Mouse (Mus musculus) G1E (cell line): ENCODE results near the gene Dnajc6. TPM values are rescaled to one million over a fixed set of nuclear protein-coding genes. Genes with fewer than 3 reads are reported as not detected.

Source experiments
- ATAC-seq: 2 replicates; pipeline ENCODE4 v1.8.0; 2016; ENCODE audit warnings: mild to moderate bottlenecking; ENCODE audit not compliant: insufficient number of reproducible peaks, poor library complexity, low FRiP score, severe bottlenecking; ENCODE audit errors: extremely low read depth
- DNase-seq: peaks from one replicate; pipeline ENCODE4 v3.0.0; 2012; ENCODE audit warnings: low spot score
- H3K27me3 ChIP-seq: 2 replicates; pipeline ENCODE4 v1.6.1; 2012; ENCODE audit warnings: mild to moderate bottlenecking, low read length, inconsistent platforms; ENCODE audit not compliant: insufficient read depth
- H3K36me3 ChIP-seq: replicated peaks from 2 replicates; pipeline ENCODE3; 2012; ENCODE audit warnings: mild to moderate bottlenecking, inconsistent platforms
- H3K4me1 ChIP-seq: 2 replicates; pipeline ENCODE4 v1.6.1; 2012; ENCODE audit warnings: low read depth, low read length, inconsistent platforms, mixed read lengths; ENCODE audit not compliant: insufficient read depth
- H3K4me3 ChIP-seq: 2 replicates; pipeline ENCODE4 v1.5.1; 2012; ENCODE audit warnings: low read depth, mild to moderate bottlenecking, inconsistent platforms, low read length, moderate library complexity, mixed read lengths
- H3K9me3 ChIP-seq: replicated peaks from 2 replicates; pipeline ENCODE4 v1.6.1; 2012; ENCODE audit warnings: inconsistent platforms
- CTCF ChIP-seq: IDR thresholded peaks from 2 replicates; pipeline ENCODE4 v1.5.1; 2012; ENCODE audit warnings: low read depth, low read length, inconsistent platforms, mixed read lengths
- GATA1 ChIP-seq: IDR thresholded peaks from 2 replicates; pipeline ENCODE4 v1.6.1; 2012; ENCODE audit warnings: borderline replicate concordance, low read length, inconsistent platforms, mixed read lengths
- GATA2 ChIP-seq: IDR thresholded peaks from 2 replicates; pipeline ENCODE4 v1.6.1; 2012; ENCODE audit warnings: low read depth, low read length, inconsistent platforms, borderline replicate concordance
- POLR2AphosphoS5 ChIP-seq: IDR thresholded peaks from 2 replicates; pipeline ENCODE4 v1.6.1; 2012; ENCODE audit warnings: low read depth, low read length, inconsistent platforms; ENCODE audit not compliant: insufficient replicate concordance
- TAL1 ChIP-seq: conservative IDR thresholded peaks from 2 replicates; pipeline ENCODE4 v1.6.1; 2012; ENCODE audit warnings: low read depth, low read length, inconsistent platforms, mixed read lengths
- polyA plus RNA-seq: library from polyadenylated mRNA; stranded (reverse); fragments of >175 nt; gene quantifications from 2 replicates; pipeline ENCODE4 v1.2.3, GENCODE M21; 2012
- total RNA-seq, 2 experiments: library from RNA; stranded (forward) in 1 of 2; stranded (reverse) in 1 of 2; fragments of 200-1000 nt in 1 of 2; fragments of >200 nt in 1 of 2; fragmentation: Nextera tagmentation in 1 of 2; gene quantifications; 2 replicates each; pipeline ENCODE4 v1.2.3; 2014 to 2017

The Dnajc6 gene
- total and polyA plus RNA-seq, 3 experiments: 0.05 TPM; not detected in 2

DNA sequence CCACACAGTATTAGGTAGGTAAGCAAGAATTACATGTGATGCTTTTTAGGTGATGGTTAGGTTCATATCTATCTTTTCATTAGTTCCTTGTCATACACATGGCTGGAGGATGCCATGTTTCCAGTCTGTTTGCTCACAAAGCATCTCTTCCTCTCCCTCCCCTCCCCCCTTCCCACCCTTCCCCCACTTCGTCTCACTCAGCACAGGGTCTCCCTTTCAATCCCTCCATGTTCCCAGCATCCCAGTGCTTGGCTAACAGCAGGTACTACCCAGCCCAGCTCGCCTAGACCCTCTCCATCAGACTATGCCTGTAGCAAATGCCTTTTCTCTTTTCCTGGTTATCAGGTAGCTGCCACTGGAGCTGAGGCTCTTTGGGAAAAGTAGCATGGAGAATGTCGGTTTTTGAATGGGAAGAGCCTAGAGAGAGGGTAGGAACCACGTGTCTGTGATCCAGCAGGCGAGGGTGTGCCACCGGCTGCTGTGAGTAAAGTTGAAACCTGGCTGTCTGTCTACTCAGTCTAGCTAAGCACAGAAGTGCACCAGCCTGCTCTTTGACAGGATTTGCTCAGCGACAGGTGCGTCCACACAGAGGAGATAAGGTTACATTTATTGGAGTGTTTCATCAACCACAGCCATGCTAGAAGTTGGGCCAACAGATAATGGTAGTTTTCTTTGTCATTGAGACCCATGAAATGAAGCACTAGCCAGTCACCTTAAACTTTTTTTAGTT is 89.2 kb downstream of the Dnajc6 start:
- H3K4me3 ChIP-seq: no peak overlapping the region
- H3K36me3 ChIP-seq: no peaks in the 10 kb centered on the region
- DNase-seq (no peak), ATAC-seq (no peak)
- peaks cover 11% of the 10 kb centered on the region; the same call in 1 of the 2 replicates for H3K27me3 ChIP-seq
- peaks cover 4% of the 10 kb centered on the region for H3K4me1 ChIP-seq
- no peaks in the 10 kb centered on the region for H3K9me3 ChIP-seq
- TF ChIP-seq GATA1 (no peak), POLR2AphosphoS5 (no peak), GATA2 (no peak), TAL1 (no peak), CTCF (no peak)

DNA sequence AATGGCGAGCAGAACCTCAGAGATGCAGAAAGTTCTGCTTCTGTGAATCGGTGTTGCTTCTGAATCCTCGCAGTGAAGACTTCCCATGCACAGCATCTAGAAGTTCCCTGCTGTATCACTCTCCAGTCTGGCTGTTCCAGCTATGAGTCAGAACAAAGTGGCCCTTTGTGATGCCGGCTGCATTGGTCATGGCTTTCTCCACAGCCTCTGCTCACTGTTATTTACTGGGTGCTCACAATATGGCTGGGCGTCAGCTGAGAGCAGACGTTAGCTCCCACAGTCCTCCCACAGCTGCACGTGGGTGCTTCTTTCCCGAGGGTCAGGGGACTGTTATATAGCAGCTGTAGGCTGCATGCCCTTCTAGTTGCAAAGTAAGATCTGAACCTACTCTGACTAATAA is 92.5 kb downstream of the Dnajc6 start:
- TF ChIP-seq GATA2: no peak
- no peak for TF ChIP-seq CTCF
- no peak for TF ChIP-seq POLR2AphosphoS5
- TF ChIP-seq GATA1: no peak
- TF ChIP-seq TAL1: no peak
- Histone ChIP-seq H3K27me3 (peaks cover 8% of the 10 kb centered on the region; the same call in 1 of the 2 replicates), H3K4me1 (peaks cover 4% of the 10 kb centered on the region), H3K9me3 (no peaks in the 10 kb centered on the region), H3K4me3 (no peak overlapping the region), H3K36me3 (no peaks in the 10 kb centered on the region)
- ATAC-seq: no peak
- DNase-seq: no peak

DNA sequence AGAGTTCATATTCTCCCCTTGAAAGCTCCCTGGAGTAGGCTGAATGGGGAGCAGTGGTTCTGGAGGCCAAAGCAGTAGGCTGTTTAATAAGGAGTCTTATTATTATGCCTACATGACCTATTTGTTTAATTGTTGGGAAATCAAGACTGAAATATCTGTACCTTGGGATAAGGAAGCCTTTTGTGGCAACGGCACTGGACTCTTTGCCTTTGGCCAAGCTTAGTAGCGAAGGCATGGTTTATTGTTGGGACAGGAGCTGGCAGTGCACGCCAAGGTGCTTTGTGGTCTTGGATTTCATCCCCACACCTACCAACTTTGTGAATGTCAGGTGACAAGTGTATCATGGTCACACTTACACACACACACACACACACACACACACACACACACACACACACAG is 93.3 kb downstream of the Dnajc6 start:
- DNase-seq (no peak), ATAC-seq (no peak)
- Histone ChIP-seq H3K9me3 (no peaks in the 10 kb centered on the region), H3K27me3 (peaks cover 8% of the 10 kb centered on the region; the same call in 1 of the 2 replicates), H3K36me3 (no peaks in the 10 kb centered on the region), H3K4me3 (no peak overlapping the region), H3K4me1 (peaks cover 4% of the 10 kb centered on the region)
- TF ChIP-seq TAL1 (no peak), GATA1 (no peak), CTCF (no peak), POLR2AphosphoS5 (no peak), GATA2 (no peak)

DNA sequence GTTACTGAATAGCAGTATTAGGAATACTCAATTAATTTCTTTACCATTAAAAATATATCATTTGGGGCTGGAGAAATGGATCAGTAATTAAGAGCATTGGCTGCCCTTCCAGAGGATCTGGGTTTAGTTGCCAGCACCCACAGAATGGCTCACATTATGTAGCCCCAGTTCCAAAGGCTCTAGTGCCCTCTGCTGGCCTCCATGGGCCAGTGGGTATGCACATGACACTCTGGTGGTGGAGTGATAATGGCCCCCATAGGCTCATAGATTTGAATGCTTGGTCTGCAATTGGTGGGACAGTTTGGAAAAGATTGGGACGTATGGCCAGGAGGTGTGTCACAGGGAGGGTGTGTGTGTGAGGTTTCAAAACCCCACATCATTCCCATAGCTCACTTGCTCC is 95.0 kb downstream of the Dnajc6 start:
- TF ChIP-seq POLR2AphosphoS5: no peak
- no peak for TF ChIP-seq CTCF
- no peak for TF ChIP-seq GATA1
- no peak for TF ChIP-seq TAL1
- Histone ChIP-seq H3K9me3 (no peaks in the 10 kb centered on the region), H3K27me3 (peaks cover 3% of the 10 kb centered on the region; the same call in 1 of the 2 replicates), H3K4me1 (no peaks in the 10 kb centered on the region), H3K4me3 (no peak overlapping the region), H3K36me3 (no peaks in the 10 kb centered on the region)
- DNase-seq (no peak), ATAC-seq (no peak)

DNA sequence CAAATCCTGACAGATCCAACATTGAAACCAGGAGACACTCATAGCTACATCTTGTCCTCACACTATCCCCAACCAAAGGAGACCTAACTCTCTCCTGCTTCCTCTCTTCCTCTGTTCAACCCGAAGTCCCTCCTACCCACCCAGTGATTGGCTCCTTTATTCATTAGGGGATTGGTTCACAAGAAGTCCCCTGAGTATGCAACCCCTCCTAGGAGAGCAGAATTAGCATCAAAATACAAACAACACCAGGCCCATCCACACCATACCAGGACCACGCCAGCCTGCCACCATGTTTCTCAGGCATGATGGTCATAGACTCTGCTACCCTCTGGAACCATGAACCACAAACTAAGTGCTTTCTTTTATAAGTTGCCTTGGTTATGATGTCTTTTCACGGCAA is 96.0 kb downstream of the Dnajc6 start:
- H3K4me1 ChIP-seq: no peaks in the 10 kb centered on the region
- TF ChIP-seq CTCF (no peak), POLR2AphosphoS5 (no peak), GATA1 (no peak), TAL1 (no peak), GATA2 (no peak)
- DNase-seq: no peak
- H3K27me3 ChIP-seq: peaks cover 3% of the 10 kb centered on the region; the same call in 1 of the 2 replicates
- no peak for ATAC-seq
- no peak overlapping the region for H3K4me3 ChIP-seq
- no peaks in the 10 kb centered on the region for H3K9me3 ChIP-seq
- no peaks in the 10 kb centered on the region for H3K36me3 ChIP-seq

GRCm38 (mm10) chr4:101601758-101602157 is 105.3 kb downstream of the Dnajc6 start:
- no peaks in the 10 kb centered on the region; the same call in 1 of the 2 replicates for H3K27me3 ChIP-seq
- H3K4me3 ChIP-seq: no peak overlapping the region
- DNase-seq (no peak), ATAC-seq (peak; percentile 34; the same call in 1 of the 2 replicates)
- no peak for TF ChIP-seq GATA2
- no peak for TF ChIP-seq CTCF
- no peak for TF ChIP-seq GATA1
- TF ChIP-seq POLR2AphosphoS5: no peak
- no peak for TF ChIP-seq TAL1
- H3K36me3 ChIP-seq: no peaks in the 10 kb centered on the region
- no peaks in the 10 kb centered on the region for H3K9me3 ChIP-seq
- no peaks in the 10 kb centered on the region for H3K4me1 ChIP-seq

- Histone ChIP-seq H3K9me3 (no peaks in the 10 kb centered on the region), H3K4me1 (no peaks in the 10 kb centered on the region), H3K4me3 (no peak overlapping the region), H3K36me3 (no peaks in the 10 kb centered on the region), H3K27me3 (peaks cover 5% of the 10 kb centered on the region)
- DNase-seq: no peak
- TF ChIP-seq TAL1 (no peak), POLR2AphosphoS5 (no peak), CTCF (no peak), GATA1 (no peak), GATA2 (no peak)
- ATAC-seq: no peak
These were observed 107.2 kb downstream of the Dnajc6 start for GRCm38 (mm10) chr4:101603635-101604034.
